Mouse (Mus musculus): Measurements from ENCODE around the gene Sh3bgrl2.

- TF ChIP-seq CTCF (IDR thresholded peaks at IDR 0.05; ENCODE audit: low read depth) (no peak), EP300 (IDR thresholded peaks at IDR 0.05; ENCODE audit: low read depth) (no peak)
Measured at GRCm38 (mm10) chr9:83555580-83555979, 7.5 kb downstream of the Sh3bgrl2 start.
